Mouse (Mus musculus) CH12.LX (cell line): ENCODE measurements around the gene S100a16. TPM values are rescaled to one million over a fixed set of nuclear protein-coding genes. Genes with fewer than 3 reads are reported as not detected.

ENCODE experiments used
- DNase-seq: peaks from one replicate; pipeline ENCODE4 v3.0.0-alpha.2; 2013; ENCODE audit errors: extremely low read depth
- H3K27ac ChIP-seq: 2 replicates; pipeline ENCODE4 v1.5.1; 2012; ENCODE audit warnings: low read depth, mild to moderate bottlenecking, control low read depth, moderate library complexity; ENCODE audit not compliant: insufficient read depth
- H3K27me3 ChIP-seq: replicated peaks from 2 replicates; pipeline ENCODE3; 2012; ENCODE audit warnings: inconsistent platforms
- H3K36me3 ChIP-seq, 2 experiments: replicated peaks in 1 of 2; 2 replicates each; pipeline versions ENCODE3 to v1.6.1; 2012; ENCODE audit warnings: inconsistent platforms in 1 of 2, low read length in 1 of 2, mild to moderate bottlenecking in 1 of 2, mixed read lengths in 1 of 2, moderate library complexity in 1 of 2; ENCODE audit not compliant: control insufficient read depth in 1 of 2, insufficient read depth in 1 of 2
- H3K4me1 ChIP-seq, 2 experiments: 2 replicates each; pipeline ENCODE4 v1.6.1; 2012; ENCODE audit warnings: inconsistent platforms in 1 of 2, moderate library complexity in 1 of 2; ENCODE audit not compliant: insufficient read depth in 2 of 2, control insufficient read depth in 1 of 2
- H3K4me2 ChIP-seq: 2 replicates; pipeline ENCODE4 v1.6.1; 2012; ENCODE audit warnings: low read depth, mild to moderate bottlenecking, control low read depth; ENCODE audit not compliant: poor library complexity, insufficient read depth, severe bottlenecking
- H3K4me3 ChIP-seq, 3 experiments: fragments of 150-350 bp in 1 of 3; sonication (generic) in 1 of 3; replicated peaks in 1 of 3; 2 replicates each; pipeline versions ENCODE3 to v1.5.1; 2011 to 2012; ENCODE audit warnings: low read depth in 2 of 3, low read length in 2 of 3, mild to moderate bottlenecking in 2 of 3, moderate library complexity in 2 of 3, control low read depth in 1 of 3, improper control_type of control experiment in 1 of 3, inconsistent platforms in 1 of 3, mixed read lengths in 1 of 3; ENCODE audit not compliant: poor library complexity in 1 of 3
- H3K79me2 ChIP-seq: replicated peaks from 2 replicates; pipeline ENCODE4 v1.6.1; 2012; ENCODE audit warnings: mild to moderate bottlenecking, moderate library complexity; ENCODE audit not compliant: control insufficient read depth, poor library complexity, insufficient read depth, severe bottlenecking; ENCODE audit errors: extremely low read depth
- H3K9ac ChIP-seq: 2 replicates; pipeline ENCODE4 v1.6.1; 2012; ENCODE audit warnings: low read depth, mild to moderate bottlenecking, control low read depth, moderate library complexity; ENCODE audit not compliant: insufficient read depth
- H3K9me3 ChIP-seq: replicated peaks from 2 replicates; pipeline ENCODE3; 2012; ENCODE audit warnings: low read length, inconsistent platforms, mixed read lengths
- CHD2 ChIP-seq: IDR thresholded peaks from 2 replicates; pipeline ENCODE4 v1.6.1; 2011; ENCODE audit warnings: low read length, improper control_type of control experiment
- CTCF ChIP-seq, 2 experiments: IDR thresholded peaks in 1 of 2; conservative IDR thresholded peaks in 1 of 2; 2 replicates each; pipeline ENCODE4 v1.5.1; 2011 to 2012; ENCODE audit warnings: low read depth in 2 of 2, low read length in 2 of 2, improper control_type of control experiment in 1 of 2, inconsistent platforms in 1 of 2, mild to moderate bottlenecking in 1 of 2, moderate library complexity in 1 of 2
- E2F4 ChIP-seq: IDR thresholded peaks from 2 replicates; pipeline ENCODE4 v1.6.1; 2011; ENCODE audit warnings: low read depth, low read length, improper control_type of control experiment; ENCODE audit not compliant: insufficient replicate concordance
- ETS1 ChIP-seq: conservative IDR thresholded peaks from 2 replicates; pipeline ENCODE4 v1.6.1; 2012; ENCODE audit warnings: low read depth, mild to moderate bottlenecking, inconsistent platforms, low read length, improper control_type of control experiment, moderate library complexity
- GABPA ChIP-seq: IDR thresholded peaks from 2 replicates; pipeline ENCODE4 v1.6.1; 2012; ENCODE audit warnings: low read depth, low read length, improper control_type of control experiment, inconsistent platforms; ENCODE audit not compliant: insufficient replicate concordance
- JUN ChIP-seq: IDR thresholded peaks from 2 replicates; pipeline ENCODE4 v1.6.1; 2011; ENCODE audit warnings: low read depth, mild to moderate bottlenecking, low read length, improper control_type of control experiment, moderate library complexity; ENCODE audit not compliant: insufficient read depth
- JUND ChIP-seq: conservative IDR thresholded peaks from 2 replicates; pipeline ENCODE4 v1.6.1; 2011; ENCODE audit warnings: low read depth, low read length, improper control_type of control experiment
- MAX ChIP-seq: IDR thresholded peaks from 2 replicates; pipeline ENCODE4 v1.6.1; 2011; ENCODE audit warnings: low read length, improper control_type of control experiment
- MAZ ChIP-seq: IDR thresholded peaks from 2 replicates; pipeline ENCODE4 v1.6.1; 2012; ENCODE audit warnings: low read depth, mild to moderate bottlenecking, inconsistent platforms, low read length, improper control_type of control experiment, moderate library complexity
- MEF2A ChIP-seq: IDR thresholded peaks from 2 replicates; pipeline ENCODE4 v1.6.1; 2014; ENCODE audit warnings: low read depth, mild to moderate bottlenecking, inconsistent platforms, low read length, improper control_type of control experiment, borderline replicate concordance
- NELFE ChIP-seq: IDR thresholded peaks from 2 replicates; pipeline ENCODE4 v1.6.1; 2011; ENCODE audit warnings: low read depth, low read length, improper control_type of control experiment
- PAX5 ChIP-seq: IDR thresholded peaks from 2 replicates; pipeline ENCODE4 v1.6.1; 2012; ENCODE audit warnings: low read length, inconsistent platforms, mixed read lengths
- TBP ChIP-seq: conservative IDR thresholded peaks from 2 replicates; pipeline ENCODE4 v1.6.1; 2011; ENCODE audit warnings: low read depth, low read length, improper control_type of control experiment
- TCF12 ChIP-seq: IDR thresholded peaks from 2 replicates; pipeline ENCODE4 v1.6.1; 2014; ENCODE audit warnings: low read depth, mild to moderate bottlenecking, inconsistent platforms, low read length, improper control_type of control experiment
- ZC3H11A ChIP-seq: IDR thresholded peaks from 2 replicates; pipeline ENCODE4 v1.6.1; 2012; ENCODE audit warnings: low read depth, mild to moderate bottlenecking, inconsistent platforms, low read length, improper control_type of control experiment
- ZNF384 ChIP-seq: IDR thresholded peaks from 2 replicates; pipeline ENCODE4 v1.6.1; 2012; ENCODE audit warnings: low read depth, low read length, improper control_type of control experiment, inconsistent platforms
- dilution Hi-C: fragments of 300-500 bp; cut with MboI; formaldehyde crosslinking; loops from 2 replicates; pipeline ENCODE4 v1.14.3; 2020; ENCODE audit warnings: low sequenced_read_pairs; ENCODE audit not compliant: extremely low pct_unique_long_range_greater_than_20kb, extremely low pct_ligation_motif_present
- in situ Hi-C: fragments of 300-500 bp; cut with MboI; formaldehyde crosslinking; loops from 3 replicates; pipeline ENCODE4 v1.14.3; 2019; ENCODE audit warnings: low sequenced_read_pairs, low pct_ligation_motif_present, low pct_unique_long_range_greater_than_20kb, mixed read lengths
- polyA plus RNA-seq: library from polyadenylated mRNA; unstranded; fragments of >175 nt; gene quantifications from 2 replicates; pipeline ENCODE4 v1.2.1, GENCODE M21; 2012; ENCODE audit warnings: low read depth; ENCODE audit not compliant: insufficient read length
- total RNA-seq, 2 experiments: library from RNA; depleted of rRNA; stranded (reverse); fragments of 300-350 nt in 1 of 2; fragments of >200 nt in 1 of 2; gene quantifications; 2 replicates each; pipeline ENCODE4 v1.2.3; 2012 to 2014

Gene S100a16
- total and polyA plus RNA-seq, 3 experiments = not detected

DNA sequence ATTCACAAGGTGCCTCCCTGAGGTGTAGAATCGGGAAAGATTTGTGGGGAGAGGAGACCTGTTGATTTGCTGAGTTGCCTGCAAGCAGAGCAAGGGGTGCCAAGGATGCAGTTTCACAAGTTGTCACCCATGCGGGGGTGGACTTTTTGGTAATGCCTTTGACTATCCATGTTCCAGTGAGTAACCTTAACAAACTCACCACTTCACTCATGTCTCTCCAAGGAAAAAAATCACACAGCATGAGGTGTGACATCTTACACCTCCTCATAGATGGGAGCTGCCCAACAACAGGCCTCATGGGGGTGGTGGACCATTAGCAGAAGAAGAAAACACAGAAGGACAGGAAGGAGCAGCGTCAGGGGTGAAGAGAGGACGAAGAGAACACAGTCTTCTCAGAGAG is 45.5 kb downstream of the S100a16 start:
- in situ Hi-C loops = no loop called here
- peaks cover 18 to 40% of the 10 kb centered on the region in 2 experiments for H3K4me1 ChIP-seq
- no peak overlapping the region for H3K9ac ChIP-seq
- no peaks in the 10 kb centered on the region for H3K9me3 ChIP-seq
- H3K27me3 ChIP-seq = peaks cover 2% of the 10 kb centered on the region
- H3K79me2 ChIP-seq = no peaks in the 10 kb centered on the region
- no peak overlapping the region for H3K4me3 ChIP-seq
- no peak for DNase-seq
- no peak overlapping the region for H3K4me2 ChIP-seq
- no peaks in the 10 kb centered on the region for H3K36me3 ChIP-seq
- dilution Hi-C loops = no loop called here
- H3K27ac ChIP-seq = no peak overlapping the region
- no peak for TF ChIP-seq MEF2A
- TF ChIP-seq ZC3H11A = no peak
- no peak for TF ChIP-seq NELFE
- TF ChIP-seq TCF12 = no peak
- no peak for TF ChIP-seq JUND
- no peak for TF ChIP-seq ZNF384
- TF ChIP-seq MAX = no peak
- no peak for TF ChIP-seq GABPA
- TF ChIP-seq CHD2 = no peak
- no peak for TF ChIP-seq ETS1
- TF ChIP-seq TBP = no peak
- no peak for TF ChIP-seq E2F4

DNA sequence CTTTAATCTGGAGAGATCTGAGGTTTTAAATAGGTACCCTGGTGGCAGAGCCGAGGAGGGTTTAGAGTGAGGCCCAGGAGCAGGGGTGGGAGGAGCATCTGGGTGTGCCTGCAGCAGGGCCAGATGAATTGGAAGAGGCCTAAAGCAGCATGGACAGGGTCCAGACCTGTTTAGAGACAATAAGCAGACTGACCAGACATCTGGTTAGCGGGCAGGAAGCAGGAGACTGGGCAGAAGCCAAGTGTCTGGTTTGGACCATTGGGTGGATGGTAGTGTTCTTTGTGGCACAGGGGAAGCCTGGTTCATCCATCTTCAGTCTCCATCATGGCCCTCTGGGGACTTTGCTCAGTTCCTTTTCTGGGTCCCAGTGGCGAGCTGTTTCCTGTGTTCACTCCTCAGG is 46.8 kb downstream of the S100a16 start:
- Histone ChIP-seq H3K27ac (no peak overlapping the region), H3K4me1 (peaks cover 23 to 50% of the 10 kb centered on the region in 2 experiments), H3K9me3 (no peaks in the 10 kb centered on the region), H3K9ac (no peak overlapping the region), H3K4me2 (no peak overlapping the region), H3K36me3 (no peaks in the 10 kb centered on the region), H3K27me3 (no peaks in the 10 kb centered on the region), H3K4me3 (no peak overlapping the region), H3K79me2 (no peaks in the 10 kb centered on the region)
- TF ChIP-seq JUN (no peak), GABPA (no peak), JUND (no peak), MAZ (no peak), PAX5 (no peak), MEF2A (no peak), CTCF (conservative IDR thresholded peaks at IDR 0.05 in 1 of 2, IDR thresholded peaks at IDR 0.05 in 1 of 2; ENCODE audit: low read depth in 2 of 2, low read length in 2 of 2) (no peak)
- peak; percentile 34 for DNase-seq
- in situ Hi-C loops (no loop called here), dilution Hi-C loops (no loop called here)
